Mouse (Mus musculus) neural tube, embryonic 14.5 days (tissue): ENCODE measurements around the gene Slco3a1. TPM values are rescaled to one million over a fixed set of nuclear protein-coding genes. Genes with fewer than 3 reads are reported as not detected.
A peak's percentile ranks its signal among the peaks of the same experiment; 100 is the strongest.
"Not testable (repeated sequence)": the region's sequence is repeated elsewhere in the genome, so short reads cannot be mapped to it uniquely, and the experiment has no call there.

Experiments
- ATAC-seq: fragments of 200-750 bp; cut with Nextera tagmentation; 2 replicates; pipeline ENCODE4 v1.8.0; 2017; ENCODE audit warnings: low read depth, mild to moderate bottlenecking, moderate TSS enrichment, moderate library complexity
- H3K27ac ChIP-seq: fragments of 300-500 bp; sonication (generic); 2 replicates; pipeline ENCODE4 v1.5.1; 2014; ENCODE audit warnings: low read depth, mild to moderate bottlenecking, control low read depth, low read length, moderate library complexity, mixed read lengths
- H3K27me3 ChIP-seq: fragments of 300-500 bp; sonication (generic); 2 replicates; pipeline ENCODE4 v1.6.1; 2014; ENCODE audit warnings: low read length; ENCODE audit not compliant: control insufficient read depth, insufficient read depth
- H3K36me3 ChIP-seq: fragments of 300-500 bp; sonication (generic); 2 replicates; pipeline ENCODE4 v1.6.1; 2014; ENCODE audit warnings: low read length, mixed read lengths; ENCODE audit not compliant: control insufficient read depth, insufficient read depth
- H3K4me1 ChIP-seq: fragments of 300-500 bp; sonication (generic); 2 replicates; pipeline ENCODE4 v1.6.1; 2014; ENCODE audit warnings: low read length; ENCODE audit not compliant: control insufficient read depth, insufficient read depth
- H3K4me2 ChIP-seq: fragments of 300-500 bp; sonication (generic); 2 replicates; pipeline ENCODE4 v1.6.1; 2014; ENCODE audit warnings: mild to moderate bottlenecking, low read depth, low read length, control low read depth
- H3K4me3 ChIP-seq: fragments of 300-500 bp; sonication (generic); 2 replicates; pipeline ENCODE4 v1.5.1; 2014; ENCODE audit warnings: low read depth, low read length, control low read depth, mixed read lengths
- H3K9ac ChIP-seq: fragments of 300-500 bp; sonication (generic); replicated peaks from 2 replicates; pipeline ENCODE4 v1.6.1; 2014; ENCODE audit warnings: low read depth, mild to moderate bottlenecking, control low read depth, low read length, mixed read lengths
- H3K9me3 ChIP-seq: fragments of 300-500 bp; sonication (generic); 2 replicates; pipeline ENCODE4 v1.6.1; 2016; ENCODE audit warnings: low read length; ENCODE audit not compliant: control insufficient read depth
- WGBS: fragments of 180-500 bp; shearing (Covaris S2); extraction: QIAGEN DNeasy Blood & Tissue Kit; methylation state at CpG from one replicate; pipeline ENCODE4 v1.1.7; 2014; 5-methylcytosine and 5-hydroxymethylcytosine counted together
- polyA plus RNA-seq: library from polyadenylated mRNA; unstranded; fragments of >200 nt; fragmentation: Nextera tagmentation; extraction: Ambion mirVana; gene quantifications from 2 replicates; pipeline ENCODE4 v1.2.1, GENCODE M21; 2014

Slco3a1 gene
- polyA plus RNA-seq, 1 experiment from 2014 or later = 18.6 TPM

- ATAC-seq = no peak
- Histone ChIP-seq H3K9me3 (no peaks in the 10 kb centered on the region), H3K4me3 (no peak overlapping the region), H3K36me3 (no peaks in the 10 kb centered on the region), H3K9ac (no peak overlapping the region), H3K27me3 (no peaks in the 10 kb centered on the region), H3K4me2 (no peak overlapping the region), H3K27ac (no peak overlapping the region), H3K4me1 (no peaks in the 10 kb centered on the region)
- WGBS = 91% methylated on average over 2 of the region's 2 CpGs
Measured at GRCm38 (mm10) chr7:74422731-74423130, 131.8 kb downstream of the Slco3a1 start.

- no peak for ATAC-seq
- WGBS = 68% methylated on average over 13 of the region's 13 CpGs
- Histone ChIP-seq H3K9me3 (no peaks in the 10 kb centered on the region), H3K4me3 (no peak overlapping the region), H3K27ac (no peak overlapping the region), H3K4me1 (peaks cover under 1% of the 10 kb centered on the region), H3K27me3 (no peaks in the 10 kb centered on the region), H3K36me3 (no peaks in the 10 kb centered on the region), H3K9ac (no peak overlapping the region), H3K4me2 (no peak overlapping the region)
Measured at GRCm38 (mm10) chr7:74422002-74422401, 132.6 kb downstream of the Slco3a1 start.

GRCm38 (mm10) chr7:74421591-74421990, 133.0 kb downstream of the Slco3a1 start:
- Histone ChIP-seq H3K36me3 (no peaks in the 10 kb centered on the region), H3K9me3 (no peaks in the 10 kb centered on the region), H3K27ac (no peak overlapping the region), H3K4me1 (peaks cover 4% of the 10 kb centered on the region), H3K27me3 (no peaks in the 10 kb centered on the region), H3K4me2 (no peak overlapping the region), H3K4me3 (no peak overlapping the region), H3K9ac (no peak overlapping the region)
- ATAC-seq = no peak
- WGBS = 76% methylated on average over 2 of the region's 2 CpGs

- H3K27ac ChIP-seq = no peak overlapping the region
- H3K4me3 ChIP-seq = no peak overlapping the region
- H3K36me3 ChIP-seq = no peaks in the 10 kb centered on the region
- peaks cover 6% of the 10 kb centered on the region for H3K4me1 ChIP-seq
- H3K9me3 ChIP-seq = no peaks in the 10 kb centered on the region
- H3K27me3 ChIP-seq = no peaks in the 10 kb centered on the region
- WGBS = 85% methylated on average over 4 of the region's 4 CpGs
- no peak overlapping the region for H3K4me2 ChIP-seq
- no peak overlapping the region for H3K9ac ChIP-seq
- no peak for ATAC-seq
Measured at GRCm38 (mm10) chr7:74419706-74420105, 134.9 kb downstream of the Slco3a1 start.

GRCm38 (mm10) chr7:74417009-74417408, 137.6 kb downstream of the Slco3a1 start:
- no peak overlapping the region for H3K9ac ChIP-seq
- H3K4me3 ChIP-seq = no peak overlapping the region
- H3K36me3 ChIP-seq = no peaks in the 10 kb centered on the region
- no peaks in the 10 kb centered on the region for H3K27me3 ChIP-seq
- peaks cover 9% of the 10 kb centered on the region for H3K4me1 ChIP-seq
- ATAC-seq = peak; percentile 77
- no peak overlapping the region for H3K27ac ChIP-seq
- WGBS = 15% methylated on average over 6 of the region's 6 CpGs
- no peak overlapping the region for H3K4me2 ChIP-seq
- H3K9me3 ChIP-seq = no peaks in the 10 kb centered on the region

- 96% methylated on average over 6 of the region's 6 CpGs for WGBS
- H3K4me3 ChIP-seq = no peak overlapping the region
- no peaks in the 10 kb centered on the region for H3K9me3 ChIP-seq
- no peak overlapping the region for H3K27ac ChIP-seq
- no peak overlapping the region for H3K9ac ChIP-seq
- H3K4me2 ChIP-seq = no peak overlapping the region
- ATAC-seq = no peak
- no peaks in the 10 kb centered on the region for H3K36me3 ChIP-seq
- H3K4me1 ChIP-seq = peaks cover 9% of the 10 kb centered on the region
- no peaks in the 10 kb centered on the region for H3K27me3 ChIP-seq
Measured at GRCm38 (mm10) chr7:74415241-74415640, 139.3 kb downstream of the Slco3a1 start.

GRCm38 (mm10) chr7:74413738-74414716, 140.6 kb downstream of the Slco3a1 start:
- Histone ChIP-seq H3K4me1 (peaks cover 9% of the 10 kb centered on the region), H3K9me3 (no peaks in the 10 kb centered on the region), H3K27ac (no peak overlapping the region), H3K4me2 (no peak overlapping the region), H3K4me3 (no peak overlapping the region), H3K9ac (no peak overlapping the region), H3K27me3 (no peaks in the 10 kb centered on the region), H3K36me3 (no peaks in the 10 kb centered on the region)
- WGBS = 65% methylated on average over 9 of the region's 9 CpGs
- no peak for ATAC-seq

GRCm38 (mm10) chr7:74408601-74409323, 145.8 kb downstream of the Slco3a1 start:
- H3K4me3 ChIP-seq = no peak overlapping the region
- H3K4me1 ChIP-seq = peaks cover 3% of the 10 kb centered on the region; the same call in 1 of the 2 replicates
- H3K9ac ChIP-seq = no peak overlapping the region
- no peak overlapping the region for H3K4me2 ChIP-seq
- no peaks in the 10 kb centered on the region for H3K36me3 ChIP-seq
- no peak overlapping the region for H3K27ac ChIP-seq
- H3K9me3 ChIP-seq = no peaks in the 10 kb centered on the region
- ATAC-seq = no peak
- H3K27me3 ChIP-seq = no peaks in the 10 kb centered on the region
- 64% methylated on average over 13 of the region's 13 CpGs for WGBS

GRCm38 (mm10) chr7:74407851-74408250, 146.7 kb downstream of the Slco3a1 start:
- H3K4me3 ChIP-seq, H3K36me3 ChIP-seq, H3K4me1 ChIP-seq, H3K27ac ChIP-seq, ATAC-seq, H3K9ac ChIP-seq, H3K9me3 ChIP-seq, H3K27me3 ChIP-seq, H3K4me2 ChIP-seq: not testable (repeated sequence)
